Mouse (Mus musculus) stomach, adult 2 months (tissue): ENCODE data around the gene Sars. TPM values are rescaled to one million over a fixed set of nuclear protein-coding genes. Genes with fewer than 3 reads are reported as not detected.

Experiments
- polyA plus RNA-seq: library from polyadenylated mRNA; depleted of rRNA; stranded (reverse); fragments of >200 nt; gene quantifications from 2 replicates; pipeline ENCODE4 v1.2.3, GENCODE M21; 2012; rRNA removed

Gene Sars
- 17.0 and 19.6 TPM in 2 replicates for polyA plus RNA-seq

GRCm38 (mm10) chr3:108444698-108445365 is at the start of gene Sars:
TSS of gene Sars (minus strand) at chr3:108445209.

DNA sequence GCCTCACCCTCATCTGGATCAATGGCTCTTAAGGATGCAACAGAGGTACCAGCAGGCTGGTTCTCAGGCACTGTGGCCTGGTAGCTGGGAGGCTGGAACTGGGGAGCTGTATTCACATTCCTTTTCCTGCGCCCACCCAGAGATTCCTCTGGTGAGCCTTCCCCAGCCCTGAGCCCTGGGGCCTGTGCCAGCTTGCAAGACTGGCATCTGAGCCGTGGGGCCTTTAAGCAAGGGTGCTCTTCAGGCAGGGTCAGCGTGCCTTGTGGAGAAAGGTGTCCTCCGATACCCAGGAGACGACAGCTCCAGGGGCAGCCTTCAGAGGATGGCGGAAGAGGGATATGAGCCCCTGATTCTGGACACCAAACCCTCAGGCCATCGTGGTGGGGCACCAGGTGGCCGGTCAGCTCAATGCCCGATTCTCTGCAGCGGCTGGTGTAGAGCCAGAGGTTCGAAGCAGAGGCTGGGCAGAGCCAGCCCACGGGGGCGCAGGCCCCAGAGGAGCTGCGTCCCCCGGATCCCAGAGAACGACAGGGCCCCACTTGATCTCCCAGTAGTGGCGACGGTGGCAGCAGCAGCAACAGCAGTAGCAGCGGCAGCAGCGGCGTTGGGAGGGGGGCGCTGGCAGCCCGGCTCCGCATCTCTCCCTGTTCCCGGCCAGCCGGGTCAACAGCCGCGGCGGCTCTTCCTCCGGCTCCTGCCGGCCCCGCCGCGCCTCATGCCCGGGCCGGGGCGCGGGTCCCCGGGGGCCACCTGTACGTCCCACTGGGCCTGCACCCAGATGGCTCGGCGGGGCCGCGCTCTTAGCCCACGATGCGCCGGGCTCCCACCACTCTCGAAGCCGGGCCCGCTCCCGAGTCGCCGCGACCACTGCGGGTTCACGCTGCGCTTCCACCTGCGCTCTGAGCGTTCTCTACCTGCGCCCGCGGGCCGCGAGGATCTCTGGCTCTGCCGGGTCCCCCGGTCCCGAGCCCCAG is 29.9 kb downstream of the Sars start, which contains the start of gene Celsr2:
Celsr2 (minus strand) TSS at position 696 of the 974 bp plus-strand sequence.

DNA sequence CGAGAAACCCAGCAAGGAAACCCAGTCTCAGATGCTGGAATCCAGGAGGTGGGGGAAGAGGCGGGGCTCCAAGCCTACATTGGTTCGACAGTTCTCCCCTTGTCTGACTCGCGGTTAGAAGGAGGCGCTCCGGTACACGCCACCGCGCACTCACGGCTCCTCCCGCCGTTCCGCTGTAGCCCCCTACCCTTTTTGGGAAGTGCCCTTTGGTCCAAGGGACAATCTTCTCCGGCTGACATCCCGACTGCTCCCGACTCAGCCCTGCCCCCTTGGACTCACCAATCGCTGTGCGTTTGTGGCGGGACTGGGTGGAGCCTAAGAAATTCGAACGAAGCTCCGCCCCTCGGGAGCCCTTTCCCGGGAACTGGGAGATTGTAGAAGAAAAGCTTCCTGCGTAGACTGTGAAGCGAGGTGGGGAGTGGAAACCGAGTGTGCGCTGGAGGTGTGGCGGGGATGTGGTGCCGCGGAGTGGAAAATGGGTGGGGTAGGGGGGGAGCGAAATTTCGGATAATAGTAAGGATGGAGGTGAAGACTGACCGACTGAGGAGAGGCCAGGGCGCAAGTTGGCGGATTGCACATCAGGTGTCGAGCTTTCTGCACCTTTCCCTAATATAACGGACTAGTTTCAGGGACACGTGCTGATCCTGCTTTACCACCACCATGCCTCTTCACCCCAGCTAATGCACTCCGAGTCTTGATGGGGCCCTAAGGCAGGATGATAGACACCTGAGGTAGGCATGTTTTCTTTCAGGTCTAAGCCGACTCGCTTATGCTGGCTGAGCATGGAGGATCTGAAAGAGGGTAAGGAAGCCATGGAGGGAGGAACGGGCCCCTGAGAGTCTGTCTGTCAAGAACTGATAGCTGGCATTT is 61.3 kb downstream of the Sars start, which contains the start of gene Psrc1:
Psrc1 (plus strand) TSS at position 355 of the 870 bp plus-strand sequence.

Other genes starting within 250 kb of the Sars start
- 4.1 and 4.9 TPM in 2 replicates for gene Cyb561d1, start 244.0 kb downstream of the Sars start, polyA plus RNA-seq
- gene Atxn7l2, start 234.3 kb downstream of the Sars start, polyA plus RNA-seq = 3.1 and 3.3 TPM in 2 replicates
- gene Sypl2, start 218.6 kb downstream of the Sars start, polyA plus RNA-seq = 1.2 and 3.1 TPM in 2 replicates
- gene Psma5, start 188.3 kb downstream of the Sars start, polyA plus RNA-seq = 7.7 and 8.8 TPM in 2 replicates
- 23.1 and 28.2 TPM in 2 replicates for gene Sort1, start 161.1 kb downstream of the Sars start, polyA plus RNA-seq
- not detected in 2 replicates for gene Mybphl, start 80.3 kb downstream of the Sars start, polyA plus RNA-seq
- gene Psrc1, start 61.4 kb downstream of the Sars start, polyA plus RNA-seq = 2.5 and 2.6 TPM in 2 replicates
- 16.7 and 22.7 TPM in 2 replicates for gene Celsr2, start 29.7 kb downstream of the Sars start, polyA plus RNA-seq
- not detected in 2 replicates for gene 1700013F07Rik, start 88.9 kb upstream of the Sars start, polyA plus RNA-seq
- 8.4 and 14.0 TPM in 2 replicates for gene 5330417C22Rik, start 91.3 kb upstream of the Sars start, polyA plus RNA-seq
- gene Tmem167b, start 117.3 kb upstream of the Sars start, polyA plus RNA-seq = 1.6 and 1.7 TPM in 2 replicates
- 0.23 and 0.40 TPM in 2 replicates for gene Taf13, start 126.5 kb upstream of the Sars start, polyA plus RNA-seq
- gene Wdr47, start 146.1 kb upstream of the Sars start, polyA plus RNA-seq = 1.5 and 2.0 TPM in 2 replicates
- gene Clcc1, start 208.7 kb upstream of the Sars start, polyA plus RNA-seq = 6.2 and 9.3 TPM in 2 replicates